Mouse (Mus musculus): ENCODE data around the gene D17H6S53E. TPM values are rescaled to one million over a fixed set of nuclear protein-coding genes. Genes with fewer than 3 reads are reported as not detected.
"Not testable (repeated sequence)": the region's sequence is repeated elsewhere in the genome, so short reads cannot be mapped to it uniquely, and the experiment has no call there.

The D17H6S53E gene
- polyA plus RNA-seq, 2 experiments, result 1.3 to 1.5 TPM

- Histone ChIP-seq H3K9ac (replicated peaks) (peak within 1 kb of the TSS; percentile 92), H3K4me2 (ENCODE audit: low read depth) (peak within 1 kb of the TSS; percentile 98), H3K9me3 (ENCODE audit: control insufficient read depth, low read length) (no peaks in the 10 kb centered on the region), H3K36me3 (replicated peaks; ENCODE audit: control insufficient read depth, insufficient read depth, low read depth) (peaks cover 36% of the 10 kb centered on the region), H3K27ac (peak within 1 kb of the TSS; percentile 90), H3K27me3 (ENCODE audit: control insufficient read depth, insufficient read depth, low read length) (no peaks in the 10 kb centered on the region), H3K4me3 (ENCODE audit: insufficient read depth in 1 of 2, low read depth in 2 of 2, low read length in 2 of 2) (peak within 1 kb of the TSS; percentile 84 to 85), H3K4me1 (replicated peaks; ENCODE audit: control insufficient read depth in 2 of 2, insufficient read depth in 2 of 2, low read length in 1 of 2) (peaks cover 14% of the 10 kb centered on the region in 2 experiments)
- DNase-seq (ENCODE audit: low read depth in 3 of 3, low spot score in 3 of 3) (peak; percentile 95 to 96 (median 96)), ATAC-seq (ENCODE audit: insufficient read depth) (peak; percentile 93)
- TF ChIP-seq EP300 (IDR thresholded peaks at IDR 0.05; ENCODE audit: low read depth) (no peak), CTCF (IDR thresholded peaks at IDR 0.05; ENCODE audit: low read depth) (no peak)
- under 1% methylated on average over 49 of the region's 50 CpGs for WGBS (ENCODE audit: insufficient replicate concordance)
Measured at GRCm38 (mm10) chr17:35121143-35121799, 4.9 kb upstream of the D17H6S53E start, which contains the start of gene Gpank1. TSS of gene Gpank1 (plus strand) at chr17:35121455.

- Histone ChIP-seq H3K9ac (replicated peaks) (peak within 1 kb of the TSS; percentile 92), H3K9me3 (ENCODE audit: control insufficient read depth, low read length) (no peaks in the 10 kb centered on the region), H3K4me1 (replicated peaks; ENCODE audit: control insufficient read depth in 2 of 2, insufficient read depth in 2 of 2, low read length in 1 of 2) (peaks cover 14 to 16% of the 10 kb centered on the region in 2 experiments), H3K36me3 (replicated peaks; ENCODE audit: control insufficient read depth, insufficient read depth, low read depth) (peaks cover 32% of the 10 kb centered on the region), H3K27me3 (ENCODE audit: control insufficient read depth, insufficient read depth, low read length) (no peaks in the 10 kb centered on the region), H3K4me3 (ENCODE audit: insufficient read depth in 1 of 2, low read depth in 2 of 2, low read length in 2 of 2) (peak within 1 kb of the TSS; percentile 84 to 85), H3K27ac (peak within 1 kb of the TSS; percentile 90), H3K4me2 (ENCODE audit: low read depth) (peak within 1 kb of the TSS; percentile 98)
- peak; percentile 32; the same call in 1 of the 2 replicates for TF ChIP-seq CTCF (IDR thresholded peaks at IDR 0.05; ENCODE audit: low read depth)
- TF ChIP-seq EP300 (IDR thresholded peaks at IDR 0.05; ENCODE audit: low read depth), result no peak
- ATAC-seq (ENCODE audit: insufficient read depth), result no peak; the same call in 1 of the 2 replicates
- WGBS (ENCODE audit: insufficient replicate concordance), result under 1% methylated on average over 19 of the region's 19 CpGs
- DNase-seq (ENCODE audit: low read depth in 3 of 3, low spot score in 3 of 3), result peak; percentile 41 to 45 (median 44)
Measured at GRCm38 (mm10) chr17:35121871-35122303, 4.3 kb upstream of the D17H6S53E start, which contains the start of gene Csnk2b. TSS of gene Csnk2b (minus strand) at chr17:35122053.

- ATAC-seq (ENCODE audit: insufficient read depth); H3K4me2 ChIP-seq (ENCODE audit: low read depth); H3K27ac ChIP-seq; H3K9me3 ChIP-seq (ENCODE audit: control insufficient read depth, low read length); H3K9ac ChIP-seq (replicated peaks); H3K27me3 ChIP-seq (ENCODE audit: control insufficient read depth, insufficient read depth, low read length); DNase-seq (ENCODE audit: low read depth in 3 of 3, low spot score in 3 of 3); H3K4me3 ChIP-seq (ENCODE audit: insufficient read depth in 1 of 2, low read depth in 2 of 2, low read length in 2 of 2): not testable (repeated sequence)
- 84% methylated on average over 9 of the region's 9 CpGs for WGBS (ENCODE audit: insufficient replicate concordance)
- Histone ChIP-seq H3K4me1 (replicated peaks; ENCODE audit: control insufficient read depth in 2 of 2, insufficient read depth in 2 of 2, low read length in 1 of 2) (peaks cover 14 to 19% of the 10 kb centered on the region in 2 experiments), H3K36me3 (replicated peaks; ENCODE audit: control insufficient read depth, insufficient read depth, low read depth) (peaks cover 22% of the 10 kb centered on the region)
Measured at GRCm38 (mm10) chr17:35123287-35123686, 2.9 kb upstream of the D17H6S53E start.

GRCm38 (mm10) chr17:35124261-35124896, 1.8 kb upstream of the D17H6S53E start:
- not testable (repeated sequence) for H3K9me3 ChIP-seq (ENCODE audit: control insufficient read depth, low read length); H3K27ac ChIP-seq; DNase-seq (ENCODE audit: low read depth in 3 of 3, low spot score in 3 of 3); ATAC-seq (ENCODE audit: insufficient read depth); H3K27me3 ChIP-seq (ENCODE audit: control insufficient read depth, insufficient read depth, low read length); H3K9ac ChIP-seq (replicated peaks); H3K4me2 ChIP-seq (ENCODE audit: low read depth); H3K4me3 ChIP-seq (ENCODE audit: insufficient read depth in 1 of 2, low read depth in 2 of 2, low read length in 2 of 2)
- peaks cover 16 to 19% of the 10 kb centered on the region in 2 experiments for H3K4me1 ChIP-seq (replicated peaks; ENCODE audit: control insufficient read depth in 2 of 2, insufficient read depth in 2 of 2, low read length in 1 of 2)
- WGBS (ENCODE audit: insufficient replicate concordance), result 86% methylated on average over 12 of the region's 12 CpGs
- peaks cover 13% of the 10 kb centered on the region for H3K36me3 ChIP-seq (replicated peaks; ENCODE audit: control insufficient read depth, insufficient read depth, low read depth)

GRCm38 (mm10) chr17:35125081-35125480, 1.1 kb upstream of the D17H6S53E start:
- TF ChIP-seq CTCF (IDR thresholded peaks at IDR 0.05; ENCODE audit: low read depth) (no peak), EP300 (IDR thresholded peaks at IDR 0.05; ENCODE audit: low read depth) (no peak)

More at GRCm38 (mm10) chr17:35125081-35125480, 1.1 kb upstream of the D17H6S53E start:
- no peak overlapping the region for H3K4me3 ChIP-seq (ENCODE audit: insufficient read depth in 1 of 2, low read depth in 2 of 2, low read length in 2 of 2)
- H3K4me2 ChIP-seq (ENCODE audit: low read depth), result peak overlapping the region; percentile 91; the same call in 1 of the 2 replicates
- H3K4me1 ChIP-seq (replicated peaks; ENCODE audit: control insufficient read depth in 2 of 2, insufficient read depth in 2 of 2, low read length in 1 of 2), result peaks cover 13 to 14% of the 10 kb centered on the region in 2 experiments
- H3K27me3 ChIP-seq (ENCODE audit: control insufficient read depth, insufficient read depth, low read length), result no peaks in the 10 kb centered on the region
- H3K9ac ChIP-seq (replicated peaks), result no peak overlapping the region
- DNase-seq (ENCODE audit: low read depth in 3 of 3, low spot score in 3 of 3) (no peak), ATAC-seq (ENCODE audit: insufficient read depth) (no peak)
- WGBS (ENCODE audit: insufficient replicate concordance), result 86% methylated on average over 1 of the region's 1 CpGs
- peak overlapping the region; percentile 70; the same call in 1 of the 2 replicates for H3K27ac ChIP-seq
- H3K9me3 ChIP-seq (ENCODE audit: control insufficient read depth, low read length), result no peaks in the 10 kb centered on the region
- peaks cover 11% of the 10 kb centered on the region for H3K36me3 ChIP-seq (replicated peaks; ENCODE audit: control insufficient read depth, insufficient read depth, low read depth)
